Mouse (Mus musculus): ENCODE results near the gene Znrf2. TPM values are rescaled to one million over a fixed set of nuclear protein-coding genes. Genes with fewer than 3 reads are reported as not detected.

The Znrf2 gene
- polyA plus RNA-seq, 1 experiment: 37.0 TPM

- H3K27me3 ChIP-seq (ENCODE audit: control insufficient read depth, insufficient read depth, low read length, poor library complexity, severe bottlenecking): no peaks in the 10 kb centered on the region
- H3K9ac ChIP-seq (ENCODE audit: low read depth, poor library complexity, severe bottlenecking): no peak overlapping the region
- H3K36me3 ChIP-seq (ENCODE audit: control insufficient read depth, insufficient read depth, low read length, poor library complexity, severe bottlenecking): peaks cover 3% of the 10 kb centered on the region
- H3K9me3 ChIP-seq (replicated peaks; ENCODE audit: control insufficient read depth, insufficient read depth, low read length, poor library complexity, severe bottlenecking): peaks cover 7% of the 10 kb centered on the region; the same call in 1 of the 2 replicates
- H3K4me3 ChIP-seq (ENCODE audit: low read depth, low read length): no peak overlapping the region
- TF ChIP-seq POLR2A (IDR thresholded peaks at IDR 0.05; ENCODE audit: insufficient read depth, low read length) (no peak), CTCF (IDR thresholded peaks at IDR 0.05; ENCODE audit: low read depth, low read length) (no peak), EP300 (IDR thresholded peaks at IDR 0.05; ENCODE audit: insufficient read depth, low read depth, low read length) (no peak)
- H3K4me1 ChIP-seq (ENCODE audit: control insufficient read depth, insufficient read depth, low read length): peaks cover 7% of the 10 kb centered on the region
- H3K27ac ChIP-seq (ENCODE audit: insufficient read depth, low read length): no peak overlapping the region; the same call in 1 of the 2 replicates
Measured at GRCm38 (mm10) chr6:54830048-54830772, 13.5 kb downstream of the Znrf2 start.

DNA sequence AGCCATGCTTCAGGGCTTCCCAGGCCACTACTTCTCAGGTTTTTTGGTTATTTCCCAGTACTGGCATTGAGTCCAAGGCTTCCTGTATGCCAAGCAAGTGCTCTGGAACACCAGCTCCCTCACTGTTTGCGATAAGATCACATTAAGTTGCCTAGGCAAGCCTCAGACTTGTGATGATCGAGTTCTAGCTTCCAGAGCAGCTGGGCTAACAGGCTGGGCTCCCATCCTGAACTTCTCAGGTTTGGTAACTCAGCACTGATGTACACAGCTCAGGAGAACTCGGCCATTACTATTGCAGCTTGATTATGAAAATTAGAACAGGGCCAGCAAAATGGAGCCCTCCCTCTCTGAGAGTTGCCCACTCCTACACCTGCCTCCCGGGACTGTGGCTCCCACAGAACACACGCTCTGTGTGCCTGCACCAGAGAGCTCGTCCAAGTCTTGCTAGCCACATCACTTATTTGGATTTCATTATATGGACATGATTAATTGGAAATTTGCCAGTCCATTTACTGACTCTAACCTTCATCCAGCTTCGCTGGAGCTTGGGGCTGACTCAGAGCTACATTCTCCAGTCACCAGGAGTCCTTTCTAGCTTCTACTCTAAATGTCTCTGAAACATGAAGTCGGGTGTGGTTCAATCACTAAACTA, 14.5 kb downstream of the Znrf2 start:
- Histone ChIP-seq H3K36me3 (ENCODE audit: control insufficient read depth, insufficient read depth, low read length, poor library complexity, severe bottlenecking) (no peaks in the 10 kb centered on the region), H3K9me3 (replicated peaks; ENCODE audit: control insufficient read depth, insufficient read depth, low read length, poor library complexity, severe bottlenecking) (0 out of 2 replicates have a peak, but pooled peaks cover 5% of the 10 kb centered on the region), H3K9ac (ENCODE audit: low read depth, poor library complexity, severe bottlenecking) (no peak overlapping the region), H3K27ac (ENCODE audit: insufficient read depth, low read length) (no peak overlapping the region; the same call in 1 of the 2 replicates), H3K4me1 (ENCODE audit: control insufficient read depth, insufficient read depth, low read length) (peaks cover 7% of the 10 kb centered on the region), H3K4me3 (ENCODE audit: low read depth, low read length) (no peak overlapping the region), H3K27me3 (ENCODE audit: control insufficient read depth, insufficient read depth, low read length, poor library complexity, severe bottlenecking) (no peaks in the 10 kb centered on the region)
- TF ChIP-seq CTCF (IDR thresholded peaks at IDR 0.05; ENCODE audit: low read depth, low read length) (no peak), POLR2A (IDR thresholded peaks at IDR 0.05; ENCODE audit: insufficient read depth, low read length) (no peak), EP300 (IDR thresholded peaks at IDR 0.05; ENCODE audit: insufficient read depth, low read depth, low read length) (no peak)

GRCm38 (mm10) chr6:54833427-54833826, 16.7 kb downstream of the Znrf2 start:
- no peaks in the 10 kb centered on the region for H3K36me3 ChIP-seq (ENCODE audit: control insufficient read depth, insufficient read depth, low read length, poor library complexity, severe bottlenecking)
- no peak overlapping the region for H3K9ac ChIP-seq (ENCODE audit: low read depth, poor library complexity, severe bottlenecking)
- no peaks in the 10 kb centered on the region for H3K9me3 ChIP-seq (replicated peaks; ENCODE audit: control insufficient read depth, insufficient read depth, low read length, poor library complexity, severe bottlenecking)
- H3K4me3 ChIP-seq (ENCODE audit: low read depth, low read length): no peak overlapping the region
- H3K27ac ChIP-seq (ENCODE audit: insufficient read depth, low read length): no peak overlapping the region
- H3K27me3 ChIP-seq (ENCODE audit: control insufficient read depth, insufficient read depth, low read length, poor library complexity, severe bottlenecking): no peaks in the 10 kb centered on the region
- peaks cover 7% of the 10 kb centered on the region for H3K4me1 ChIP-seq (ENCODE audit: control insufficient read depth, insufficient read depth, low read length)
- TF ChIP-seq EP300 (IDR thresholded peaks at IDR 0.05; ENCODE audit: insufficient read depth, low read depth, low read length) (no peak), CTCF (IDR thresholded peaks at IDR 0.05; ENCODE audit: low read depth, low read length) (no peak), POLR2A (IDR thresholded peaks at IDR 0.05; ENCODE audit: insufficient read depth, low read length) (no peak)

- H3K27ac ChIP-seq (ENCODE audit: insufficient read depth, low read length): no peak overlapping the region
- H3K4me1 ChIP-seq (ENCODE audit: control insufficient read depth, insufficient read depth, low read length): peaks cover 3% of the 10 kb centered on the region
Measured at GRCm38 (mm10) chr6:54836666-54837065, 19.9 kb downstream of the Znrf2 start.

DNA sequence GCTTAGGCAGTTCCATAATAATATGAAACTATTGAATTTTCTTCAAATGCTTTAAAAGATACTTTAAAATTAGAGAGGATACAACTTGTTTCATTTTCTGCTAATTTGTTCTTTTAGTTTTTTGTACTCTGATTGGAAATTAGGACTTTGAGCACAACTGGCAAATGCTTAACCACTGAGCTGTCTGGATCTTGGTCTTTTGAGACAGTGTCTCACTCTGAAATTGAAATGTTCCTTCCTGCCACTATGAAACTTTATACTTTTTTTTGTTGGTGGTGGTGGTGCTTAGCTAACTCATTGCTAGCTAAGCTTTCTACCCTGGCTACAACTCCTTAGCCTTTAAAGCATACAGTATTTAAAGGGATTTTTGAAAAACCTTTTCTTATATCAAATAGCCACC, 24.7 kb downstream of the Znrf2 start:
- H3K9me3 ChIP-seq (replicated peaks; ENCODE audit: control insufficient read depth, insufficient read depth, low read length, poor library complexity, severe bottlenecking): peaks cover 5% of the 10 kb centered on the region
- H3K9ac ChIP-seq (ENCODE audit: low read depth, poor library complexity, severe bottlenecking): no peak overlapping the region
- H3K27me3 ChIP-seq (ENCODE audit: control insufficient read depth, insufficient read depth, low read length, poor library complexity, severe bottlenecking): no peaks in the 10 kb centered on the region
- no peak for TF ChIP-seq POLR2A (IDR thresholded peaks at IDR 0.05; ENCODE audit: insufficient read depth, low read length)
- no peak for TF ChIP-seq EP300 (IDR thresholded peaks at IDR 0.05; ENCODE audit: insufficient read depth, low read depth, low read length)
- no peak for TF ChIP-seq CTCF (IDR thresholded peaks at IDR 0.05; ENCODE audit: low read depth, low read length)
- H3K4me3 ChIP-seq (ENCODE audit: low read depth, low read length): no peak overlapping the region
- no peaks in the 10 kb centered on the region for H3K36me3 ChIP-seq (ENCODE audit: control insufficient read depth, insufficient read depth, low read length, poor library complexity, severe bottlenecking)
- peaks cover 2% of the 10 kb centered on the region for H3K4me1 ChIP-seq (ENCODE audit: control insufficient read depth, insufficient read depth, low read length)
- no peak overlapping the region for H3K27ac ChIP-seq (ENCODE audit: insufficient read depth, low read length)

More at GRCm38 (mm10) chr6:54836666-54837065, 19.9 kb downstream of the Znrf2 start:
- TF ChIP-seq POLR2A (IDR thresholded peaks at IDR 0.05; ENCODE audit: insufficient read depth, low read length): no peak
- TF ChIP-seq EP300 (IDR thresholded peaks at IDR 0.05; ENCODE audit: insufficient read depth, low read depth, low read length): no peak
- no peak for TF ChIP-seq CTCF (IDR thresholded peaks at IDR 0.05; ENCODE audit: low read depth, low read length)
- Histone ChIP-seq H3K27me3 (ENCODE audit: control insufficient read depth, insufficient read depth, low read length, poor library complexity, severe bottlenecking) (no peaks in the 10 kb centered on the region), H3K36me3 (ENCODE audit: control insufficient read depth, insufficient read depth, low read length, poor library complexity, severe bottlenecking) (no peaks in the 10 kb centered on the region), H3K4me3 (ENCODE audit: low read depth, low read length) (no peak overlapping the region), H3K9ac (ENCODE audit: low read depth, poor library complexity, severe bottlenecking) (no peak overlapping the region), H3K9me3 (replicated peaks; ENCODE audit: control insufficient read depth, insufficient read depth, low read length, poor library complexity, severe bottlenecking) (peaks cover 5% of the 10 kb centered on the region)

- Histone ChIP-seq H3K4me3 (ENCODE audit: low read depth, low read length) (no peak overlapping the region), H3K9me3 (replicated peaks; ENCODE audit: control insufficient read depth, insufficient read depth, low read length, poor library complexity, severe bottlenecking) (peaks cover 5% of the 10 kb centered on the region), H3K9ac (ENCODE audit: low read depth, poor library complexity, severe bottlenecking) (no peak overlapping the region), H3K27ac (ENCODE audit: insufficient read depth, low read length) (no peak overlapping the region), H3K4me1 (ENCODE audit: control insufficient read depth, insufficient read depth, low read length) (peaks cover 2% of the 10 kb centered on the region), H3K27me3 (ENCODE audit: control insufficient read depth, insufficient read depth, low read length, poor library complexity, severe bottlenecking) (no peaks in the 10 kb centered on the region), H3K36me3 (ENCODE audit: control insufficient read depth, insufficient read depth, low read length, poor library complexity, severe bottlenecking) (no peaks in the 10 kb centered on the region)
- TF ChIP-seq CTCF (IDR thresholded peaks at IDR 0.05; ENCODE audit: low read depth, low read length) (no peak), EP300 (IDR thresholded peaks at IDR 0.05; ENCODE audit: insufficient read depth, low read depth, low read length) (no peak), POLR2A (IDR thresholded peaks at IDR 0.05; ENCODE audit: insufficient read depth, low read length) (no peak)
Measured at GRCm38 (mm10) chr6:54842041-54842440, 25.3 kb downstream of the Znrf2 start.
